Comparison of ENCODE assay signal across 8 mouse cellular contexts in genomic region chr9:87419376-87419775, GRCm38 (mm10).
DNase-seq lines count a peak whose midpoint lies in the region; ATAC-seq and TF ChIP-seq lines count a peak whose summit lies in the region.

No protein-coding gene starts in this region.

- no peaks in the 10 kb centered on the region for H3K4me1 ChIP-seq in E14TG2a.4 (replicated peaks; ENCODE audit: low read depth, low read length)
- no peaks in the 10 kb centered on the region for H3K4me1 ChIP-seq in neural tube, embryonic 15.5 days

- no peaks in the 10 kb centered on the region for H3K9me3 ChIP-seq in E14TG2a.4 (ENCODE audit: low read length)
- H3K9me3 ChIP-seq in neural tube, embryonic 15.5 days (replicated peaks) = no peaks in the 10 kb centered on the region

- ATAC-seq in neural tube, embryonic 15.5 days (ENCODE audit: low FRiP score) = peak; percentile 72; the same call in 1 of the 2 replicates

- peak; percentile 38 for DNase-seq in gastrocnemius, adult 2 months
- DNase-seq in gastrocnemius, adult 18-20 months (ENCODE audit: low spot score) = no peak
- peak; percentile 67 for DNase-seq in embryo, embryonic 11 days
- DNase-seq in heart, postnatal 4 days = peak; percentile 80
- peak; percentile 52 to 84 for DNase-seq in left cerebral cortex, postnatal 10 days (ENCODE audit: extremely low spot score in 1 of 2, low spot score in 2 of 2)
- no peak for DNase-seq in spleen, postnatal 36 days (ENCODE audit: low spot score in 2 of 2)

- intact Hi-C loops in gastrocnemius, adult 2 months (cut with DNase I) = no loop called here
- intact Hi-C loops in left cerebral cortex, postnatal 10 days (cut with DNase I) = no loop called here

- no peak overlapping the region for H3K4me2 ChIP-seq in neural tube, embryonic 15.5 days

- peak; percentile 67 for TF ChIP-seq CTCF in gastrocnemius, adult 2 months (IDR thresholded peaks at IDR 0.05)
- TF ChIP-seq CTCF in E14TG2a.4 (conservative IDR thresholded peaks at IDR 0.05; ENCODE audit: low read length) = peak; percentile 76

- H3K27me3 ChIP-seq in E14TG2a.4 (ENCODE audit: insufficient read depth, low read length) = no peaks in the 10 kb centered on the region; the same call in 1 of the 2 replicates
- 0 out of 2 replicates have a peak, but pooled peaks cover 5% of the 10 kb centered on the region for H3K27me3 ChIP-seq in neural tube, embryonic 15.5 days (replicated peaks)

- H3K27ac ChIP-seq in gastrocnemius, adult 2 months = no peak overlapping the region
- no peak overlapping the region for H3K27ac ChIP-seq in neural tube, embryonic 15.5 days (replicated peaks)

- no peak overlapping the region for H3K4me3 ChIP-seq in gastrocnemius, adult 2 months
- no peak overlapping the region for H3K4me3 ChIP-seq in E14TG2a.4 (replicated peaks; ENCODE audit: low read length)
- no peak overlapping the region for H3K4me3 ChIP-seq in neural tube, embryonic 15.5 days (replicated peaks)

- 12% methylated on average over 12 of the region's 12 CpGs for WGBS in neural tube, embryonic 15.5 days

- no peaks in the 10 kb centered on the region for H3K36me3 ChIP-seq in E14TG2a.4 (ENCODE audit: insufficient read depth, low read length)
- no peaks in the 10 kb centered on the region for H3K36me3 ChIP-seq in neural tube, embryonic 15.5 days

- no peak overlapping the region for H3K9ac ChIP-seq in neural tube, embryonic 15.5 days (replicated peaks)

Comparison
In these comparisons a context has a peak if more than half of its experiments do, and no peak if none do; other contexts are left out.
1. DNase-seq: peak in gastrocnemius, adult 2 months (single experiment), embryo, embryonic 11 days (single experiment), heart, postnatal 4 days (single experiment) and left cerebral cortex, postnatal 10 days (2 of 2); none in gastrocnemius, adult 18-20 months (single experiment) and spleen, postnatal 36 days (0 of 2).